Mouse (Mus musculus): Measurements from ENCODE around the gene Mid1. TPM values are rescaled to one million over a fixed set of nuclear protein-coding genes. Genes with fewer than 3 reads are reported as not detected.
A peak's percentile ranks its signal among the peaks of the same experiment; 100 is the strongest.

Gene Mid1
- polyA plus RNA-seq, 1 experiment from 2014 or later: 12.8 TPM

- Histone ChIP-seq H3K27me3 (peaks cover 15% of the 10 kb centered on the region; the same call in 1 of the 2 replicates), H3K4me1 (replicated peaks) (peaks cover 20% of the 10 kb centered on the region), H3K9ac (replicated peaks) (no peak overlapping the region), H3K4me3 (replicated peaks) (no peak overlapping the region), H3K9me3 (no peaks in the 10 kb centered on the region), H3K36me3 (no peaks in the 10 kb centered on the region), H3K27ac (peak overlapping the region; percentile 67), H3K4me2 (replicated peaks) (peak overlapping the region; percentile 26; the same call in 1 of the 2 replicates)
- WGBS: 31% methylated on average over 10 of the region's 10 CpGs
- peak; percentile 80 for ATAC-seq
Observed at GRCm38 (mm10) chrX:169826947-169827346, 141.9 kb downstream of the Mid1 start.

GRCm38 (mm10) chrX:169827720-169828119 lies 142.7 kb downstream of the Mid1 start:
- ATAC-seq: peak; percentile 76
- peak overlapping the region; percentile 49 for H3K4me2 ChIP-seq (replicated peaks)
- H3K27me3 ChIP-seq: peaks cover 13% of the 10 kb centered on the region; the same call in 1 of the 2 replicates
- H3K9me3 ChIP-seq: no peaks in the 10 kb centered on the region
- peak overlapping the region; percentile 29 for H3K4me3 ChIP-seq (replicated peaks)
- WGBS: 14% methylated on average over 7 of the region's 7 CpGs
- no peaks in the 10 kb centered on the region for H3K36me3 ChIP-seq
- H3K27ac ChIP-seq: peak overlapping the region; percentile 84
- peak overlapping the region; percentile 46 for H3K9ac ChIP-seq (replicated peaks)
- H3K4me1 ChIP-seq (replicated peaks): peaks cover 20% of the 10 kb centered on the region

GRCm38 (mm10) chrX:169828136-169828535 lies 143.1 kb downstream of the Mid1 start:
- peak overlapping the region; percentile 84 for H3K27ac ChIP-seq
- peak overlapping the region; percentile 49 for H3K4me2 ChIP-seq (replicated peaks)
- 21% methylated on average over 5 of the region's 5 CpGs for WGBS
- H3K4me3 ChIP-seq (replicated peaks): peak overlapping the region; percentile 29
- no peaks in the 10 kb centered on the region for H3K9me3 ChIP-seq
- no peaks in the 10 kb centered on the region for H3K36me3 ChIP-seq
- H3K9ac ChIP-seq (replicated peaks): peak overlapping the region; percentile 46
- H3K4me1 ChIP-seq (replicated peaks): peaks cover 20% of the 10 kb centered on the region
- peaks cover 11% of the 10 kb centered on the region; the same call in 1 of the 2 replicates for H3K27me3 ChIP-seq
- peak; percentile 49 for ATAC-seq

GRCm38 (mm10) chrX:169830052-169830451 lies 145.1 kb downstream of the Mid1 start:
- peaks cover 20% of the 10 kb centered on the region for H3K4me1 ChIP-seq (replicated peaks)
- peaks cover 11% of the 10 kb centered on the region; the same call in 1 of the 2 replicates for H3K27me3 ChIP-seq
- peak overlapping the region; percentile 41 for H3K4me2 ChIP-seq (replicated peaks)
- H3K4me3 ChIP-seq (replicated peaks): no peak overlapping the region
- no peaks in the 10 kb centered on the region for H3K36me3 ChIP-seq
- no peak overlapping the region for H3K9ac ChIP-seq (replicated peaks)
- ATAC-seq: peak; percentile 57; the same call in 1 of the 2 replicates
- no peak overlapping the region for H3K27ac ChIP-seq
- no peaks in the 10 kb centered on the region for H3K9me3 ChIP-seq
- WGBS: 24% methylated on average over 4 of the region's 4 CpGs

- H3K4me2 ChIP-seq (replicated peaks): no peak overlapping the region
Observed at GRCm38 (mm10) chrX:169837947-169838649, 153.1 kb downstream of the Mid1 start.

GRCm38 (mm10) chrX:169838650-169838971 lies 153.6 kb downstream of the Mid1 start:
- no peak overlapping the region for H3K4me2 ChIP-seq (replicated peaks)
- no peak overlapping the region for H3K9ac ChIP-seq (replicated peaks)
- 86% methylated on average over 2 of the region's 2 CpGs for WGBS
- 0 out of 2 replicates have a peak, but pooled peaks cover 10% of the 10 kb centered on the region for H3K4me1 ChIP-seq (replicated peaks)
- no peaks in the 10 kb centered on the region for H3K27me3 ChIP-seq
- no peak overlapping the region for H3K4me3 ChIP-seq (replicated peaks)
- ATAC-seq: no peak; the same call in 1 of the 2 replicates
- H3K27ac ChIP-seq: peak overlapping the region; percentile 64; the same call in 1 of the 2 replicates
- no peaks in the 10 kb centered on the region for H3K9me3 ChIP-seq
- H3K36me3 ChIP-seq: no peaks in the 10 kb centered on the region

More at GRCm38 (mm10) chrX:169837947-169838649, 153.1 kb downstream of the Mid1 start:
- Histone ChIP-seq H3K4me1 (replicated peaks) (0 out of 2 replicates have a peak, but pooled peaks cover 7% of the 10 kb centered on the region), H3K27me3 (no peaks in the 10 kb centered on the region), H3K36me3 (no peaks in the 10 kb centered on the region), H3K27ac (peak overlapping the region; percentile 64), H3K4me3 (replicated peaks) (no peak overlapping the region), H3K9ac (replicated peaks) (no peak overlapping the region), H3K9me3 (no peaks in the 10 kb centered on the region)
- ATAC-seq: peak; percentile 91
- 16% methylated on average over 5 of the region's 5 CpGs for WGBS

GRCm38 (mm10) chrX:169843267-169843666 lies 158.3 kb downstream of the Mid1 start:
- H3K4me3 ChIP-seq (replicated peaks): no peak overlapping the region
- 27% methylated on average over 1 of the region's 1 CpGs for WGBS

GRCm38 (mm10) chrX:169844150-169844772 lies 159.3 kb downstream of the Mid1 start:
- ATAC-seq: peak; percentile 85
- Histone ChIP-seq H3K9ac (replicated peaks) (no peak overlapping the region), H3K27ac (peak overlapping the region; percentile 62; the same call in 1 of the 2 replicates), H3K4me2 (replicated peaks) (no peak overlapping the region), H3K4me3 (replicated peaks) (no peak overlapping the region), H3K36me3 (no peaks in the 10 kb centered on the region), H3K9me3 (no peaks in the 10 kb centered on the region), H3K4me1 (replicated peaks) (peaks cover 20% of the 10 kb centered on the region), H3K27me3 (no peaks in the 10 kb centered on the region; the same call in 1 of the 2 replicates)
- 14% methylated on average over 5 of the region's 5 CpGs for WGBS

More at GRCm38 (mm10) chrX:169843267-169843666, 158.3 kb downstream of the Mid1 start:
- H3K4me1 ChIP-seq (replicated peaks): peaks cover 27% of the 10 kb centered on the region
- no peak overlapping the region for H3K4me2 ChIP-seq (replicated peaks)
- H3K27me3 ChIP-seq: no peaks in the 10 kb centered on the region; the same call in 1 of the 2 replicates
- no peak for ATAC-seq
- H3K9me3 ChIP-seq: no peaks in the 10 kb centered on the region
- no peak overlapping the region for H3K9ac ChIP-seq (replicated peaks)
- H3K36me3 ChIP-seq: no peaks in the 10 kb centered on the region
- H3K27ac ChIP-seq: no peak overlapping the region

- no peak for ATAC-seq
- Histone ChIP-seq H3K4me2 (replicated peaks) (no peak overlapping the region), H3K4me1 (replicated peaks) (peaks cover 20% of the 10 kb centered on the region), H3K9me3 (no peaks in the 10 kb centered on the region), H3K4me3 (replicated peaks) (no peak overlapping the region), H3K27ac (no peak overlapping the region), H3K27me3 (no peaks in the 10 kb centered on the region; the same call in 1 of the 2 replicates), H3K36me3 (no peaks in the 10 kb centered on the region), H3K9ac (replicated peaks) (no peak overlapping the region)
- WGBS: 18% methylated on average over 3 of the region's 3 CpGs
Observed at GRCm38 (mm10) chrX:169846187-169846586, 161.2 kb downstream of the Mid1 start.

- no peak overlapping the region for H3K9ac ChIP-seq (replicated peaks)
- no peak for ATAC-seq
- H3K36me3 ChIP-seq: no peaks in the 10 kb centered on the region
- H3K4me3 ChIP-seq (replicated peaks): no peak overlapping the region
- no peak overlapping the region for H3K27ac ChIP-seq
- H3K4me2 ChIP-seq (replicated peaks): no peak overlapping the region
- H3K4me1 ChIP-seq (replicated peaks): 0 out of 2 replicates have a peak, but pooled peaks cover 2% of the 10 kb centered on the region
- 73% methylated on average over 2 of the region's 2 CpGs for WGBS
- H3K9me3 ChIP-seq: no peaks in the 10 kb centered on the region
- H3K27me3 ChIP-seq: peaks cover 20% of the 10 kb centered on the region; the same call in 1 of the 2 replicates
Observed at GRCm38 (mm10) chrX:169861194-169861720, 176.3 kb downstream of the Mid1 start.

- Histone ChIP-seq H3K36me3 (no peaks in the 10 kb centered on the region), H3K9ac (replicated peaks) (no peak overlapping the region), H3K4me3 (replicated peaks) (no peak overlapping the region), H3K27me3 (peaks cover 20% of the 10 kb centered on the region; the same call in 1 of the 2 replicates), H3K4me1 (replicated peaks) (0 out of 2 replicates have a peak, but pooled peaks cover 2% of the 10 kb centered on the region), H3K4me2 (replicated peaks) (no peak overlapping the region), H3K27ac (no peak overlapping the region), H3K9me3 (no peaks in the 10 kb centered on the region)
- no peak for ATAC-seq
Observed at GRCm38 (mm10) chrX:169862440-169862839, 177.4 kb downstream of the Mid1 start.

- H3K9me3 ChIP-seq: no peaks in the 10 kb centered on the region
- no peaks in the 10 kb centered on the region for H3K36me3 ChIP-seq
- whole genome bisulfite sequencing: 39% methylated on average over 1 of the region's 1 CpGs
- no peaks in the 10 kb centered on the region for H3K4me1 ChIP-seq (replicated peaks)
- no peak overlapping the region for H3K4me2 ChIP-seq (replicated peaks)
- no peak overlapping the region for H3K9ac ChIP-seq (replicated peaks)
- H3K4me3 ChIP-seq (replicated peaks): no peak overlapping the region
- no peak overlapping the region for H3K27ac ChIP-seq
- H3K27me3 ChIP-seq: peaks cover 17% of the 10 kb centered on the region; the same call in 1 of the 2 replicates
- ATAC-seq: no peak
Observed at GRCm38 (mm10) chrX:169862848-169863247, 177.8 kb downstream of the Mid1 start.
